Mouse (Mus musculus) neural tube, embryonic 14.5 days (tissue): ENCODE data around the gene Gm28434. TPM values are rescaled to one million over a fixed set of nuclear protein-coding genes. Genes with fewer than 3 reads are reported as not detected.

Source experiments
- ATAC-seq: fragments of 200-750 bp; cut with Nextera tagmentation; 2 replicates; pipeline ENCODE4 v1.8.0; 2017; ENCODE audit warnings: low read depth, mild to moderate bottlenecking, moderate TSS enrichment, moderate library complexity
- H3K27ac ChIP-seq: fragments of 300-500 bp; sonication (generic); 2 replicates; pipeline ENCODE4 v1.5.1; 2014; ENCODE audit warnings: low read depth, mild to moderate bottlenecking, control low read depth, low read length, moderate library complexity, mixed read lengths
- H3K27me3 ChIP-seq: fragments of 300-500 bp; sonication (generic); 2 replicates; pipeline ENCODE4 v1.6.1; 2014; ENCODE audit warnings: low read length; ENCODE audit not compliant: control insufficient read depth, insufficient read depth
- H3K36me3 ChIP-seq: fragments of 300-500 bp; sonication (generic); 2 replicates; pipeline ENCODE4 v1.6.1; 2014; ENCODE audit warnings: low read length, mixed read lengths; ENCODE audit not compliant: control insufficient read depth, insufficient read depth
- H3K4me1 ChIP-seq: fragments of 300-500 bp; sonication (generic); 2 replicates; pipeline ENCODE4 v1.6.1; 2014; ENCODE audit warnings: low read length; ENCODE audit not compliant: control insufficient read depth, insufficient read depth
- H3K4me2 ChIP-seq: fragments of 300-500 bp; sonication (generic); 2 replicates; pipeline ENCODE4 v1.6.1; 2014; ENCODE audit warnings: mild to moderate bottlenecking, low read depth, low read length, control low read depth
- H3K4me3 ChIP-seq: fragments of 300-500 bp; sonication (generic); 2 replicates; pipeline ENCODE4 v1.5.1; 2014; ENCODE audit warnings: low read depth, low read length, control low read depth, mixed read lengths
- H3K9ac ChIP-seq: fragments of 300-500 bp; sonication (generic); replicated peaks from 2 replicates; pipeline ENCODE4 v1.6.1; 2014; ENCODE audit warnings: low read depth, mild to moderate bottlenecking, control low read depth, low read length, mixed read lengths
- H3K9me3 ChIP-seq: fragments of 300-500 bp; sonication (generic); 2 replicates; pipeline ENCODE4 v1.6.1; 2016; ENCODE audit warnings: low read length; ENCODE audit not compliant: control insufficient read depth
- polyA plus RNA-seq: library from polyadenylated mRNA; unstranded; fragments of >200 nt; fragmentation: Nextera tagmentation; extraction: Ambion mirVana; gene quantifications from 2 replicates; pipeline ENCODE4 v1.2.1, GENCODE M21; 2014

Gene Gm28434
- polyA plus RNA-seq, 1 experiment from 2014 or later, result not detected

- Histone ChIP-seq H3K9me3 (no peaks in the 10 kb centered on the region), H3K36me3 (no peaks in the 10 kb centered on the region), H3K9ac (no peak overlapping the region), H3K4me2 (no peak overlapping the region), H3K27ac (no peak overlapping the region), H3K4me3 (no peak overlapping the region), H3K4me1 (no peaks in the 10 kb centered on the region), H3K27me3 (no peaks in the 10 kb centered on the region)
- no peak for ATAC-seq
These were observed 35.9 kb downstream of the Gm28434 start for GRCm38 (mm10) chr5:88005241-88005640.

Other genes with a start within 250 kb of the Gm28434 start
- not detected in 2 replicates for gene Csn1s2a, start 194.9 kb upstream of the Gm28434 start, polyA plus RNA-seq
- not detected in 2 replicates for gene Csn1s2b, start 161.4 kb upstream of the Gm28434 start, polyA plus RNA-seq
- not detected in 2 replicates for gene Prr27, start 143.8 kb upstream of the Gm28434 start, polyA plus RNA-seq
- gene Odam, start 84.5 kb upstream of the Gm28434 start, polyA plus RNA-seq, result not detected in 2 replicates
- not detected in 2 replicates for gene Csn3, start 43.9 kb upstream of the Gm28434 start, polyA plus RNA-seq
- gene 2310003L06Rik, start 58 bp upstream of the Gm28434 start, polyA plus RNA-seq, result not detected in 2 replicates
- not detected in 2 replicates for gene Cabs1, start 9.9 kb downstream of the Gm28434 start, polyA plus RNA-seq
- gene Smr3a, start 33.0 kb downstream of the Gm28434 start, polyA plus RNA-seq, result not detected in 2 replicates
- gene Smr2, start 117.0 kb downstream of the Gm28434 start, polyA plus RNA-seq, result not detected in 2 replicates
- gene Gm11116, start 142.0 kb downstream of the Gm28434 start, polyA plus RNA-seq, result not detected in 2 replicates
- not detected in 2 replicates for gene Gm11115, start 184.6 kb downstream of the Gm28434 start, polyA plus RNA-seq